Mouse (Mus musculus): ENCODE data around the gene Vav2. TPM values are rescaled to one million over a fixed set of nuclear protein-coding genes. Genes with fewer than 3 reads are reported as not detected.

The Vav2 gene
- total RNA-seq, 2 experiments from 2014 or later = 11.2 to 11.5 TPM

- DNase-seq = no peak
These were observed 65.0 kb downstream of the Vav2 start for GRCm38 (mm10) chr2:27361786-27362185.

DNA sequence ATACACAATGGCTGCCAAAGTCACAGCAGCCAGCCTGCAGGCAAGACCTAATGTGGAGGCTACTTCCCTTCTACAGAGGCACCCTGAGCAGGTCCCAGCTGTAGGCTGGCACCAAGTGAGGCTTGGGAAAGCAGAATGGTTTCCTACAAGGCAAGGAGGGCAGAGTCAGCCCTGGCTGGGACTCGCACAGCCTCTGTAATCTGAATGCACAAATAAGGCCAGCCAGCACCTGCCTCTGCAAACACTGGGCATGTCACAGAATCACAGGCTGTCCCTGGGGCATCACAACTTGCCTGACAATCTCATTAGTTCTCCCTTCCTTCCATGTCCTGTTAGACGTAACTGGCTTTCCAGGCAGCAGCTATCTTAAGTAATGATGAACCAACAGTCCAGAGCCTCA is 68.4 kb downstream of the Vav2 start:
- no peak for DNase-seq

DNA sequence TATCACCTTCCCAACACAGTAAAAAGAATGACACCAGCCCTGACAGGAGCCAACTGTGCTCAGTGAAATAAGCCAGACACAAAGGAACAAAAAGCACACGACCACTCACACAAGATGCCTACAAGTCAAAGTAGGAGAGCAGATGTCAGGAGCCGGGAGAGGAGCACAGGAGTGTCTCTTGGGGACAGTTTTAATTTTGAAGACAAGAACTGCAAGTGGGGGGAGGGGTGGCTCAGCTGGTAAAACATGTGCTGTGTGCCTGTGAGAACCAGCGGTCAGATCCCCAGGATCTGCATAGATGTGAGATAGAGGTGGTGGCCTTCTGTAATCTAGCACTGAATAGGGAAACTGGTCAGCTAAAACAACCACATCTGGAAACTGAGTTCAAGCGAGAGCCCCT is 71.1 kb downstream of the Vav2 start:
- DNase-seq = no peak

DNA sequence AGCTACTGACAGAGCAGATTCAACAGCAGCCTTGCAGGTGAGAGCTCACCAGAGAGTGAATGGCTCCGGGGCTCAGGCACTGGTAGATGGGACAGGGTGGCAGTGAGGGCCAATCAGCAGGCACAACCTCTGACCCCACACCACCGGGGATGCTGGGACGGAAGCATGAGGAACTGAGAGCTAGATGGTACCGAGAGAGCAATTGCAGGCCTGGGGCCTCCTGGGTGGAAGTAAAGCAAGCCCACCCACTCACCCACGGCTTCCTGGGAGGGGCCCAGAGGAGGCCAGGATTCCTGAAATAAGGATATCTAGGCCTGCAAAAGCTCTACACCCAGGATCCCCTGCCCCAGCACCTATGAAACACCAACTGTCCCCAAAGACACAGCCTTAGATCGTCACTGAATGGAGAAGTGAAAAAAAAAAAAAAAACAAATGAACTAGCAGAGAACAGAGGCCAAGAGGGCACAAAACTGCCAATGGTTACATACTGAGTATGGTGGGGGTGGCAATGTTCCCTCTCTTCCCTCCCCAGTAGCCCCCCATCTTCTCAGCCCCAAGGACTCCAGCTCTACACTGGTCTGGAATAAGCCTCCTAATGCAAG is 72.1 kb downstream of the Vav2 start:
- no peak for DNase-seq

- no peak for DNase-seq
These were observed 74.1 kb downstream of the Vav2 start for GRCm38 (mm10) chr2:27352720-27353119.

DNA sequence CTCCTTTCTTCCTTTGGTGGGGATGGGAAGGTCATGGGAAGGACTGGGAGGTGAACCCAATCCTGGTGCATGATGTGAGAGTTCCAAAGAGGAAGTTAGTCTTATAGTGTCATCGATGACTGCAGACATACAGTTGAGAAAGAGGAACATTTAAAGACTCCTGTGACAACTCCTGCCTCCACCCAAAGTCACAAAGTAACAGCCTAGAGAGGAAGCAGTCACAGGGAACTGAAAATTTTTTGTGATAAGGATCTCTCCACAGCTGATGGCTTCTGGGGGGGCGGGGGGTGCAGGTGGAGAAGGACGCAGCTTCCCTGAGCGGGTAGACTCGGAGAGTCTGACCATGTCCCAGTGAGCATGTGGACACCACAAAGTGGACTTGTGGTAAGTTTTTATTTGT is 76.5 kb downstream of the Vav2 start:
- DNase-seq = no peak

GRCm38 (mm10) chr2:27343984-27344453 is 82.8 kb downstream of the Vav2 start:
- DNase-seq = peak in 1 of 2 experiments; percentile 30

GRCm38 (mm10) chr2:27340682-27341081 is 86.2 kb downstream of the Vav2 start:
- no peak for DNase-seq

GRCm38 (mm10) chr2:27339051-27339450 is 87.8 kb downstream of the Vav2 start:
- DNase-seq = no peak

GRCm38 (mm10) chr2:27337261-27337660 is 89.6 kb downstream of the Vav2 start:
- DNase-seq = no peak

DNA sequence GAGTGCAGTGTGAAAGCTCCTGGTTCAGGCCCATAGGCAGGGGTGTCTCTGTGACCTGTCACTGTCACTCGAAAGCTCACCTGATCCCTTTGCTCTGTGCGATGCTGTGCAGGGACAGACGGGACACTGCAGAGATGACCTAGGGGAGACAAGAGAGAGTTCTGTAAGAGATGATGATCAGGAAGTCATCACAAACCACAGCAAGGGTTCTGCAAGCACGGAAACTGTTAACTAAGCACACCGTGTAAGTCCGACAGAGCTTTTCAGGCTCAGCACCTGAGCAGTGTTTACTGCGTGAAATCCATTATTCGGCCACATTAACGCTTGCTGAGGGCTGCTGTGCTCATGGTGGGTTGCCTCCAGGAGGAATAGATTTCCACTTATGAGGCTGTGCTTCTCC is 90.2 kb downstream of the Vav2 start:
- no peak for DNase-seq

- peak; percentile 42 for DNase-seq
These were observed 92.0 kb downstream of the Vav2 start for GRCm38 (mm10) chr2:27334816-27335215.

- no peak for DNase-seq
These were observed 95.3 kb downstream of the Vav2 start for GRCm38 (mm10) chr2:27331560-27331959.

- no peak for DNase-seq
These were observed 96.4 kb downstream of the Vav2 start for GRCm38 (mm10) chr2:27330446-27330845.

GRCm38 (mm10) chr2:27329386-27330060 is 97.3 kb downstream of the Vav2 start:
- no peak for DNase-seq

DNA sequence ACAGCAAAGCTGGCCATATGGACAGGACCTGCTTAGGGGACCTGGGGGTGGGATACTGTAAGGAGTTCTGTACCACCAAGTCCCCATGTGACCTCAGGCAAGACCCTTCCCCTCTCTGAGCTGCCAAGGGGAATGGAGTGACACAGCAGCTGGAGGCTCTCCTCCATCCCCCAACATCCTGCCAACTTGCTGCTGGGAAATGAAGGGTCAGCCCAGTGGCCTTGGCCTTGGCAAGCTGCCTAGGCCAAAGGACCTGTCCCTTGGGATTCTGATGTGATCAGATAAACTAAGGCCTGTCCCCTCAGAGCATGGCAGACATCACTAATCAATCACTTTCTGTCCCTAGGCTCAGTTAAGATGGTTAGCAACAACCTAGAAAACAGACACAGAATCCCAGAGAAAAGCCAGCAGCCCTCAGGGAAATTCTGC is 98.2 kb downstream of the Vav2 start:
- no peak for DNase-seq

- DNase-seq = no peak
These were observed 98.9 kb downstream of the Vav2 start for GRCm38 (mm10) chr2:27327886-27328285.

DNA sequence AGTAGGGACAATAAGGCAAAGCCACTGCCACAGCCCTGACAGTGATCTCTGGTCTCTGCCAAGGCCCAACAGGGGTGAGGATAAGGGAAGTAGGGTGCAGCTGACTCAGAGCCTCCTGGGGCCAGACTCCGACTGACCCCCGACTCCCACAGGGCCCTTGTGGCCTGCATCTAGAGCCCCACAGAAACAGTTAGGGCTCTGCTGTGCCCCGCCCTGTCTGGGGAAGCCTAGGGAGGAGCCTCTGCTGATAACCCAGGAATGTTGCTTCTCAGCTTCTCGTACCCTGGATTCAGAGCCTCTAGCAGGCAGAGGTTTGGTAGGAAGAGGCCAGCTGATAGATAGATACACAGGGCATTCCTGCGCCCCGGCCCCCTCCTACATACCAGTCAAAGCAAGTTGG is 99.8 kb downstream of the Vav2 start:
- DNase-seq = no peak

GRCm38 (mm10) chr2:27326357-27326756 is 100.5 kb downstream of the Vav2 start:
- DNase-seq = no peak

GRCm38 (mm10) chr2:27324690-27325089 is 102.1 kb downstream of the Vav2 start:
- no peak for DNase-seq

GRCm38 (mm10) chr2:27321431-27321875 is 105.4 kb downstream of the Vav2 start:
- DNase-seq = no peak

- DNase-seq = no peak
These were observed 106.0 kb downstream of the Vav2 start for GRCm38 (mm10) chr2:27320820-27321219.

DNA sequence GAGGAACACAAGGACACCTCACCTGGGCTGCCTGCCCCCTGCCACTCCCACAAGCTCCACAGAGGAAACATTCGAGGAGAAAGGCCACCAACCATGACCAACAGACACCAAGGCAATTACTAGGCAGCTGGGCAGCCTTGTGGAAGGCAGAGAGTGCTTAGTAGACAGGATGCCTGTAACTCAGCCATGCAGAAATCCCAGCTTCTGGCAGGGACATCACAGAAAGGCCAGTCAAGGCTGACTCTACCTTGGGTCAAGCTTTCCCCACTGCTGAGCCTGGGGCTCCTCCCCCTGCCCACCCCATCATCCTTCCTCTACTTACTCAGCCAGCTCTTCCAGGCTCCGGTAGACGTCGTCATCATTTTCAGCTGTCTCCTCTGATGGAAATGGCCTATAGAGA is 108.2 kb downstream of the Vav2 start:
- no peak for DNase-seq

- no peak for DNase-seq
These were observed 108.6 kb downstream of the Vav2 start for GRCm38 (mm10) chr2:27318197-27318596.
